Mouse (Mus musculus): ENCODE results near the gene Fam117a. TPM values are rescaled to one million over a fixed set of nuclear protein-coding genes. Genes with fewer than 3 reads are reported as not detected.
A peak's percentile ranks its signal among the peaks of the same experiment; 100 is the strongest.

Fam117a gene
- total and polyA plus RNA-seq, 3 experiments: 49.9 to 116 TPM; not detected in 1

DNA sequence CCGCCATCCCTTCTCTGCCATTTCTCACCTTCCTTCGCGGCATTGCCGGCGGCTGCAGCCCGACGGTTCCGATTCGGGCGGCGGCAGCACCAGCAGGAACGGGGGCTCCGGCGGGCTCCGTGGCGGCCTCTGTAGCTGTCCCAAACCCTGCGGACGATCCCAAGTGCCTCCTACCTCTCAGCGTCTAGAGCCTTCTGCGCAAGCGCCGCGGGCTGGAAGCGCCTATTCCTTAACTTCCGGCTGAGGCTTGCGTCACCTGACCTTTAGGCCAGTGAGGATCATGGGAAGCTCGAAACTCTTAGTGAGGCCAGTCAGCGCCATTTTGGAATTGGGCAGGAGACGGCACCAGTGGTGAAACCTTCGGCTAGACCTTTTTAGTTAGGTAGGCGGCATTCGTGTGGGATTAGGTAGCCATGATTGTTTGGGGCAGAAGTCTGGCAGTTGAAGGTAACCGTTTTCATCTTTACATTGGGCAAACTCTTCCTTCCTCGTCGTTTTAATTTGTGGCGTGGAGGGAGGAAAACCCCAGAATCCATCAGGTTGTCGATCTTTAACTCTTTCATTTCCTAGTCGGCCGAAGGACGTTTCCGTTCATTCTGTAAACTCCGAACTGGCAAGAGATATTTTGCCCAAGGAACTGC is 26.7 kb upstream of the Fam117a start, which contains the start of gene Kat7 (continued):
- TF ChIP-seq BHLHE40 (IDR thresholded peaks at IDR 0.05; ENCODE audit: borderline replicate concordance, low read depth, low read length): no peak
- no peak; the same call in 1 of the 2 replicates for TF ChIP-seq GATA1 (IDR thresholded peaks at IDR 0.05; ENCODE audit: low read depth, low read length)
- TF ChIP-seq ZC3H11A (IDR thresholded peaks at IDR 0.05; ENCODE audit: low read depth, low read length): no peak
- TF ChIP-seq ETS1 (IDR thresholded peaks at IDR 0.05; ENCODE audit: low read depth, low read length): no peak; the same call in 1 of the 2 replicates
- no peak for TF ChIP-seq MEF2A (IDR thresholded peaks at IDR 0.05; ENCODE audit: extremely low read depth, insufficient replicate concordance, low read depth, low read length, poor library complexity, severe bottlenecking)
- peak; percentile 94 for TF ChIP-seq HCFC1 (IDR thresholded peaks at IDR 0.05; ENCODE audit: low read depth, low read length)
- TF ChIP-seq UBTF (IDR thresholded peaks at IDR 0.05; ENCODE audit: borderline replicate concordance, insufficient read depth, low read depth, low read length): no peak
- TF ChIP-seq ELF1 (IDR thresholded peaks at IDR 0.05; ENCODE audit: low read depth, low read length): peak; percentile 97
- TF ChIP-seq EP300 (IDR thresholded peaks at IDR 0.05; ENCODE audit: low read depth in 1 of 2, low read length in 2 of 2): peak in 1 of 2 experiments; percentile 49; a peak in 1 of 4 replicates

GRCm38 (mm10) chr11:95310648-95311424 is 26.0 kb upstream of the Fam117a start:
- Histone ChIP-seq H3K4me1 (ENCODE audit: control insufficient read depth in 1 of 2, insufficient read depth in 2 of 2, low read length in 2 of 2) (peaks cover 35 to 36% of the 10 kb centered on the region in 2 experiments), H3K79me2 (ENCODE audit: control insufficient read depth, insufficient read depth, low read length, poor library complexity) (peaks cover 33% of the 10 kb centered on the region)
- DNase-seq (ENCODE audit: low read depth, low spot score): no peak

More at GRCm38 (mm10) chr11:95310648-95311424, 26.0 kb upstream of the Fam117a start:
- H3K9me3 ChIP-seq (replicated peaks; ENCODE audit: insufficient read depth, low read length): no peaks in the 10 kb centered on the region
- H3K9ac ChIP-seq (ENCODE audit: control insufficient read depth, low read depth, low read length, poor library complexity, severe bottlenecking): peak overlapping the region; percentile 65
- no peaks in the 10 kb centered on the region for H3K27me3 ChIP-seq (ENCODE audit: control insufficient read depth in 1 of 2, insufficient read depth in 2 of 2, low read length in 2 of 2)
- H3K4me3 ChIP-seq (ENCODE audit: control insufficient read depth in 1 of 2, insufficient read depth in 1 of 2, low read depth in 2 of 2, low read length in 2 of 2): peak overlapping the region; percentile 71 to 73
- no peak for TF ChIP-seq USF2 (IDR thresholded peaks at IDR 0.05; ENCODE audit: borderline replicate concordance in 1 of 2, insufficient read depth in 1 of 2, low read depth in 1 of 2, low read length in 2 of 2)
- TF ChIP-seq EP300 (IDR thresholded peaks at IDR 0.05; ENCODE audit: low read depth in 1 of 2, low read length in 2 of 2): peak; percentile 8 to 39; a peak in 2 of 4 replicates
- no peak; the same call in 1 of the 2 replicates for TF ChIP-seq TBP (IDR thresholded peaks at IDR 0.05; ENCODE audit: low read depth, low read length)
- TF ChIP-seq CHD1 (IDR thresholded peaks at IDR 0.05; ENCODE audit: low read depth, low read length): peak; percentile 92
- TF ChIP-seq RCOR1 (IDR thresholded peaks at IDR 0.05; ENCODE audit: low read depth, low read length): peak; percentile 88
- TF ChIP-seq POLR2AphosphoS5 (IDR thresholded peaks at IDR 0.05; ENCODE audit: borderline replicate concordance, low read depth, low read length): no peak
- 0 out of 2 replicates have a peak, but pooled peaks have one; percentile 15 for TF ChIP-seq ZNF384 (IDR thresholded peaks at IDR 0.05; ENCODE audit: low read depth, low read length)
- peak; percentile 62 for TF ChIP-seq MAZ (IDR thresholded peaks at IDR 0.05; ENCODE audit: low read depth, low read length)
- TF ChIP-seq ETS1 (IDR thresholded peaks at IDR 0.05; ENCODE audit: low read depth, low read length): peak; percentile 38; the same call in 1 of the 2 replicates
- TF ChIP-seq GATA1 (IDR thresholded peaks at IDR 0.05; ENCODE audit: low read depth, low read length): peak; percentile 70
- TF ChIP-seq MXI1 (IDR thresholded peaks at IDR 0.05; ENCODE audit: low read depth, low read length): peak; percentile 58; the same call in 1 of the 2 replicates
- peak in 1 of 2 experiments; percentile 21; a peak in 1 of 4 replicates for TF ChIP-seq POLR2A (IDR thresholded peaks at IDR 0.05; ENCODE audit: control insufficient read depth in 1 of 2, insufficient read depth in 1 of 2, low read depth in 1 of 2, low read length in 2 of 2, poor library complexity in 1 of 2)
- TF ChIP-seq NELFE (IDR thresholded peaks at IDR 0.05; ENCODE audit: low read depth, low read length): peak; percentile 21; the same call in 1 of the 2 replicates
- TF ChIP-seq MAX (IDR thresholded peaks at IDR 0.05; ENCODE audit: low read length): peak; percentile 7; the same call in 1 of the 2 replicates
- TF ChIP-seq ZC3H11A (IDR thresholded peaks at IDR 0.05; ENCODE audit: low read depth, low read length): no peak
- TF ChIP-seq ZMIZ1 (IDR thresholded peaks at IDR 0.05; ENCODE audit: low read depth, low read length): peak; percentile 65; the same call in 1 of the 2 replicates
- H3K27ac ChIP-seq (ENCODE audit: control insufficient read depth, low read depth, low read length): peak overlapping the region; percentile 79
- H3K36me3 ChIP-seq (ENCODE audit: control insufficient read depth in 1 of 2, insufficient read depth in 2 of 2, low read length in 2 of 2): peaks cover 6 to 44% of the 10 kb centered on the region in 2 experiments
